Mouse (Mus musculus) liver, embryonic 14.5 days (tissue): ENCODE results near the gene Ms4a4d.

Source experiments
- CTCF ChIP-seq: IDR thresholded peaks from 2 replicates; pipeline ENCODE4 v1.5.1; 2016; ENCODE audit warnings: antibody characterized with exemption, low read depth, control low read depth
- EP300 ChIP-seq: IDR thresholded peaks from 2 replicates; pipeline ENCODE4 v1.6.1; 2016; ENCODE audit warnings: antibody characterized with exemption, low read depth

DNA sequence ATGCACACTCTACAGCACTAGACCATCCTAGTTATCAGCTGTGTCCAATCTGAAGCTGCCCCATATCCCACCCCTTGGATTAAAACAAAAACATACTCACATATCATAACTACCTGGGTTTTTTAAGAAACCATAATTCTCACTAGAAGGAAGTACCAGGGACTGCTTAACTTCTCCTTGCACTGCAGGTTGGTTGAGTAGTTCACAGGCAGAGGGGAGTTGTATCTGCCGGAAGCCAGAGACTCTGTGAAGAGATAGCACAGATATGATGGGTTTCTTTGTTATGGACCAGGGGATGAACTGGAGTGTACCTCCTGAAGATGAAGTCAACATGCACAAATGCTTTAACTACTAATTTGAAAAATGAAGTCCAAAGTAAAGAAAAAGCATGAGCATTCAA lies 35.8 kb upstream of the Ms4a4d start:
- TF ChIP-seq CTCF (no peak), EP300 (no peak)
